Mouse (Mus musculus): ENCODE measurements at regions not wholly inside any gene's neighbourhood (a gene's known extent, or its start where the extent isn't known, plus 50 kb on each side); places are given as distances from the start of the nearest gene placed in this dataset.

- TF ChIP-seq CTCF (IDR thresholded peaks at IDR 0.05; ENCODE audit: low read depth): no peak
- TF ChIP-seq EP300 (IDR thresholded peaks at IDR 0.05; ENCODE audit: low read depth): no peak
These were observed 444.3 kb upstream of the Lrp1b start for GRCm38 (mm10) chr2:43097560-43098233.
